Mouse (Mus musculus) MEL (cell line): Measurements from ENCODE around the gene Aatf. TPM values are rescaled to one million over a fixed set of nuclear protein-coding genes. Genes with fewer than 3 reads are reported as not detected.

ENCODE experiments used
- DNase-seq: peaks from one replicate; pipeline ENCODE4 v3.0.0; 2011; ENCODE audit warnings: low read depth, low spot score
- H3K27ac ChIP-seq: 2 replicates; pipeline ENCODE4 v1.5.1; 2012; ENCODE audit warnings: low read depth, mild to moderate bottlenecking, control low read depth, low read length, moderate library complexity; ENCODE audit not compliant: control insufficient read depth
- H3K27me3 ChIP-seq, 2 experiments: fragments of 150-350 bp in 1 of 2; sonication (generic) in 1 of 2; 2 replicates each; pipeline ENCODE4 v1.6.1; 2012; ENCODE audit warnings: low read length in 2 of 2, mild to moderate bottlenecking in 2 of 2, improper control_type of control experiment in 1 of 2, moderate library complexity in 1 of 2; ENCODE audit not compliant: insufficient read depth in 2 of 2, control insufficient read depth in 1 of 2
- H3K36me3 ChIP-seq, 2 experiments: 2 replicates each; pipeline ENCODE4 v1.6.1; 2012 to 2014; ENCODE audit warnings: low read length in 2 of 2, improper control_type of control experiment in 1 of 2, inconsistent platforms in 1 of 2, mild to moderate bottlenecking in 1 of 2; ENCODE audit not compliant: insufficient read depth in 2 of 2, control insufficient read depth in 1 of 2
- H3K4me1 ChIP-seq, 2 experiments: fragments of 150-350 bp in 1 of 2; sonication (generic) in 1 of 2; 2 replicates each; pipeline ENCODE4 v1.6.1; 2012; ENCODE audit warnings: low read length in 2 of 2, improper control_type of control experiment in 1 of 2, mild to moderate bottlenecking in 1 of 2; ENCODE audit not compliant: insufficient read depth in 2 of 2, control insufficient read depth in 1 of 2
- H3K4me3 ChIP-seq, 2 experiments: fragments of 150-350 bp in 1 of 2; sonication (generic) in 1 of 2; 2 replicates each; pipeline ENCODE4 v1.5.1; 2012; ENCODE audit warnings: low read depth in 2 of 2, low read length in 2 of 2, mild to moderate bottlenecking in 2 of 2, moderate library complexity in 2 of 2, control low read depth in 1 of 2, improper control_type of control experiment in 1 of 2; ENCODE audit not compliant: control insufficient read depth in 1 of 2, insufficient read depth in 1 of 2
- H3K79me2 ChIP-seq: 2 replicates; pipeline ENCODE4 v1.6.1; 2012; ENCODE audit warnings: mild to moderate bottlenecking, low read length, moderate library complexity; ENCODE audit not compliant: control insufficient read depth, poor library complexity, insufficient read depth
- H3K9ac ChIP-seq: 2 replicates; pipeline ENCODE4 v1.6.1; 2012; ENCODE audit warnings: low read depth, mild to moderate bottlenecking, control low read depth, low read length, moderate library complexity; ENCODE audit not compliant: control insufficient read depth, poor library complexity, severe bottlenecking
- H3K9me3 ChIP-seq: fragments of 150-350 bp; sonication (generic); replicated peaks from 2 replicates; pipeline ENCODE4 v1.6.1; 2012; ENCODE audit warnings: mild to moderate bottlenecking, low read length, improper control_type of control experiment, moderate library complexity; ENCODE audit not compliant: insufficient read depth
- BHLHE40 ChIP-seq: IDR thresholded peaks from 2 replicates; pipeline ENCODE4 v1.6.1; 2012; ENCODE audit warnings: low read depth, mild to moderate bottlenecking, inconsistent platforms, low read length, improper control_type of control experiment, borderline replicate concordance
- CHD1 ChIP-seq: IDR thresholded peaks from 2 replicates; pipeline ENCODE4 v1.6.1; 2012; ENCODE audit warnings: low read depth, mild to moderate bottlenecking, inconsistent platforms, low read length, improper control_type of control experiment
- CHD2 ChIP-seq: IDR thresholded peaks from 2 replicates; pipeline ENCODE4 v1.6.1; 2011; ENCODE audit warnings: low read length, improper control_type of control experiment
- CTCF ChIP-seq, 3 experiments: IDR thresholded peaks in 2 of 3; conservative IDR thresholded peaks in 1 of 3; 2 replicates each; pipeline ENCODE4 v1.5.1; 2011 to 2012; ENCODE audit warnings: low read length in 3 of 3, low read depth in 2 of 3, mild to moderate bottlenecking in 2 of 3, improper control_type of control experiment in 1 of 3, inconsistent platforms in 1 of 3, mixed read lengths in 1 of 3, moderate library complexity in 1 of 3; ENCODE audit not compliant: control insufficient read depth in 1 of 3, insufficient read depth in 1 of 3, poor library complexity in 1 of 3, severe bottlenecking in 1 of 3
- E2F4 ChIP-seq: IDR thresholded peaks from 2 replicates; pipeline ENCODE4 v1.6.1; 2011; ENCODE audit warnings: low read depth, low read length, improper control_type of control experiment, borderline replicate concordance
- ETS1 ChIP-seq: IDR thresholded peaks from 2 replicates; pipeline ENCODE4 v1.6.1; 2012; ENCODE audit warnings: low read depth, mild to moderate bottlenecking, inconsistent platforms, low read length, improper control_type of control experiment, moderate library complexity
- GABPA ChIP-seq: IDR thresholded peaks from 2 replicates; pipeline ENCODE4 v1.6.1; 2012; ENCODE audit warnings: low read depth, mild to moderate bottlenecking, inconsistent platforms, low read length, improper control_type of control experiment, moderate library complexity
- GATA1 ChIP-seq: IDR thresholded peaks from 2 replicates; pipeline ENCODE4 v1.6.1; 2011; ENCODE audit warnings: low read depth, low read length, improper control_type of control experiment
- JUND ChIP-seq: IDR thresholded peaks from 2 replicates; pipeline ENCODE4 v1.6.1; 2011; ENCODE audit warnings: low read depth, mild to moderate bottlenecking, improper control_type of control experiment, low read length
- KAT2A ChIP-seq: conservative IDR thresholded peaks from 2 replicates; pipeline ENCODE4 v1.6.1; 2012; ENCODE audit warnings: low read depth, low read length, improper control_type of control experiment, inconsistent platforms
- MAFK ChIP-seq: IDR thresholded peaks from 2 replicates; pipeline ENCODE4 v1.6.1; 2011; ENCODE audit warnings: low read depth, mild to moderate bottlenecking, low read length, improper control_type of control experiment, borderline replicate concordance
- MAZ ChIP-seq: IDR thresholded peaks from 2 replicates; pipeline ENCODE4 v1.6.1; 2012; ENCODE audit warnings: low read depth, mild to moderate bottlenecking, inconsistent platforms, low read length, improper control_type of control experiment
- MEF2A ChIP-seq: IDR thresholded peaks from 2 replicates; pipeline ENCODE4 v1.6.1; 2014; ENCODE audit warnings: low read depth, mild to moderate bottlenecking, inconsistent platforms, low read length, improper control_type of control experiment; ENCODE audit not compliant: poor library complexity, insufficient replicate concordance, severe bottlenecking; ENCODE audit errors: extremely low read depth
- MXI1 ChIP-seq: IDR thresholded peaks from 2 replicates; pipeline ENCODE4 v1.6.1; 2011; ENCODE audit warnings: mild to moderate bottlenecking, low read depth, low read length, improper control_type of control experiment
- NELFE ChIP-seq: IDR thresholded peaks from 2 replicates; pipeline ENCODE4 v1.6.1; 2011; ENCODE audit warnings: low read depth, low read length, improper control_type of control experiment
- POLR2A ChIP-seq, 2 experiments: IDR thresholded peaks; 2 replicates each; pipeline ENCODE4 v1.6.1; 2011 to 2012; ENCODE audit warnings: low read length in 2 of 2, mild to moderate bottlenecking in 2 of 2, control low read depth in 1 of 2, improper control_type of control experiment in 1 of 2, low read depth in 1 of 2, moderate library complexity in 1 of 2; ENCODE audit not compliant: control insufficient read depth in 1 of 2, insufficient read depth in 1 of 2, poor library complexity in 1 of 2
- POLR2AphosphoS2 ChIP-seq: IDR thresholded peaks from 2 replicates; pipeline ENCODE4 v1.6.1; 2011; ENCODE audit warnings: low read length, improper control_type of control experiment
- SIN3A ChIP-seq: IDR thresholded peaks from 2 replicates; pipeline ENCODE4 v1.6.1; 2012; ENCODE audit warnings: low read length, improper control_type of control experiment, inconsistent platforms
- TAL1 ChIP-seq: IDR thresholded peaks from 2 replicates; pipeline ENCODE4 v1.6.1; 2012; ENCODE audit warnings: mild to moderate bottlenecking, inconsistent platforms, low read length, moderate library complexity, mixed read lengths
- TBP ChIP-seq: IDR thresholded peaks from 2 replicates; pipeline ENCODE4 v1.8.0; 2011; ENCODE audit warnings: low read depth, low read length, improper control_type of control experiment
- TCF12 ChIP-seq: IDR thresholded peaks from 2 replicates; pipeline ENCODE4 v1.6.1; 2014; ENCODE audit warnings: low read depth, mild to moderate bottlenecking, inconsistent platforms, low read length, improper control_type of control experiment, moderate library complexity
- UBTF ChIP-seq: IDR thresholded peaks from 2 replicates; pipeline ENCODE4 v1.6.1; 2012; ENCODE audit warnings: low read depth, mild to moderate bottlenecking, inconsistent platforms, low read length, improper control_type of control experiment, moderate library complexity, borderline replicate concordance; ENCODE audit not compliant: insufficient read depth
- USF1 ChIP-seq: IDR thresholded peaks from 2 replicates; pipeline ENCODE4 v1.6.1; 2014; ENCODE audit warnings: low read depth, mild to moderate bottlenecking, inconsistent platforms, low read length, improper control_type of control experiment, moderate library complexity
- USF2 ChIP-seq, 2 experiments: IDR thresholded peaks; 2 replicates each; pipeline ENCODE4 v1.6.1; 2011 to 2012; ENCODE audit warnings: improper control_type of control experiment in 2 of 2, low read length in 2 of 2, borderline replicate concordance in 1 of 2, inconsistent platforms in 1 of 2, low read depth in 1 of 2, mild to moderate bottlenecking in 1 of 2; ENCODE audit not compliant: insufficient read depth in 1 of 2
- ZC3H11A ChIP-seq: IDR thresholded peaks from 2 replicates; pipeline ENCODE4 v1.6.1; 2012; ENCODE audit warnings: low read depth, mild to moderate bottlenecking, inconsistent platforms, low read length, improper control_type of control experiment
- ZKSCAN1 ChIP-seq: IDR thresholded peaks from 2 replicates; pipeline ENCODE4 v1.6.1; 2012; ENCODE audit warnings: low read depth, mild to moderate bottlenecking, inconsistent platforms, low read length, improper control_type of control experiment, moderate library complexity
- polyA plus RNA-seq, 2 experiments: library from polyadenylated mRNA; stranded (reverse) in 1 of 2; unstranded in 1 of 2; fragments of >175 nt in 1 of 2; fragments of >200 nt in 1 of 2; gene quantifications; 2 replicates each; pipeline versions ENCODE4 v1.2.1 to v1.2.4; 2012; ENCODE audit warnings: low replicate concordance in 2 of 2, low read depth in 1 of 2; ENCODE audit not compliant: insufficient read length in 2 of 2, insufficient read depth in 1 of 2, missing spikeins in 1 of 2
- total RNA-seq: library from RNA; depleted of rRNA; stranded (reverse); fragments of 300-350 nt; gene quantifications from 2 replicates; pipeline ENCODE4 v1.2.3, GENCODE M21; 2012

Gene Aatf
- total and polyA plus RNA-seq, 3 experiments, result 187 to 243 TPM; not detected in 1

- peaks cover 0 to 47% of the 10 kb centered on the region in 2 experiments; a peak in 2 of 4 replicates for H3K36me3 ChIP-seq
- H3K27ac ChIP-seq, result no peak overlapping the region
- H3K9ac ChIP-seq, result no peak overlapping the region
- no peaks in the 10 kb centered on the region for H3K9me3 ChIP-seq
- DNase-seq, result no peak
- H3K27me3 ChIP-seq, result no peaks in the 10 kb centered on the region
- no peak overlapping the region for H3K4me3 ChIP-seq
- H3K4me1 ChIP-seq, result no peaks in the 10 kb centered on the region
- no peak for TF ChIP-seq GABPA
- TF ChIP-seq MAFK, result no peak
- H3K79me2 ChIP-seq, result no peaks in the 10 kb centered on the region
These were observed 78.4 kb downstream of the Aatf start for GRCm38 (mm10) chr11:84434879-84435278.

- Histone ChIP-seq H3K27ac (no peak overlapping the region), H3K9me3 (no peaks in the 10 kb centered on the region), H3K27me3 (no peaks in the 10 kb centered on the region), H3K9ac (no peak overlapping the region), H3K79me2 (no peaks in the 10 kb centered on the region), H3K4me1 (no peaks in the 10 kb centered on the region), H3K36me3 (peaks cover 0 to 23% of the 10 kb centered on the region in 2 experiments; a peak in 2 of 4 replicates), H3K4me3 (no peak overlapping the region)
- DNase-seq, result no peak
- no peak for TF ChIP-seq SIN3A
- TF ChIP-seq GABPA, result no peak
- TF ChIP-seq ZC3H11A, result no peak
- TF ChIP-seq E2F4, result no peak
- no peak for TF ChIP-seq TCF12
- no peak for TF ChIP-seq MAZ
- TF ChIP-seq POLR2AphosphoS2, result no peak
- TF ChIP-seq ZKSCAN1, result no peak
These were observed 83.0 kb downstream of the Aatf start for GRCm38 (mm10) chr11:84430336-84430735.

- H3K27ac ChIP-seq, result no peak overlapping the region
- peaks cover 0 to 23% of the 10 kb centered on the region in 2 experiments; a peak in 2 of 4 replicates for H3K36me3 ChIP-seq
- no peaks in the 10 kb centered on the region for H3K9me3 ChIP-seq
- DNase-seq, result peak; percentile 82
- H3K79me2 ChIP-seq, result no peaks in the 10 kb centered on the region
- no peak overlapping the region for H3K4me3 ChIP-seq
- no peaks in the 10 kb centered on the region for H3K27me3 ChIP-seq
- H3K4me1 ChIP-seq, result no peaks in the 10 kb centered on the region
- H3K9ac ChIP-seq, result no peak overlapping the region
- TF ChIP-seq TAL1, result no peak
- no peak for TF ChIP-seq POLR2AphosphoS2
- no peak for TF ChIP-seq MEF2A
- TF ChIP-seq TBP, result 0 out of 2 replicates have a peak, but pooled peaks have one; percentile 35
- no peak for TF ChIP-seq MXI1
- no peak for TF ChIP-seq JUND
- no peak for TF ChIP-seq CHD2
- peak; percentile 57 to 92 (median 88) for TF ChIP-seq CTCF (IDR thresholded peaks at IDR 0.05 in 2 of 3, conservative IDR thresholded peaks at IDR 0.05 in 1 of 3; ENCODE audit: control insufficient read depth in 1 of 3, insufficient read depth in 1 of 3, low read depth in 2 of 3, low read length in 3 of 3, poor library complexity in 1 of 3, severe bottlenecking in 1 of 3)
- TF ChIP-seq NELFE, result no peak
- TF ChIP-seq E2F4, result no peak
- TF ChIP-seq SIN3A, result peak; percentile 41; the same call in 1 of the 2 replicates
- no peak for TF ChIP-seq GABPA
- no peak for TF ChIP-seq UBTF
- TF ChIP-seq MAZ, result peak; percentile 42; the same call in 1 of the 2 replicates
- TF ChIP-seq BHLHE40, result no peak
- no peak for TF ChIP-seq POLR2A (IDR thresholded peaks at IDR 0.05; ENCODE audit: control insufficient read depth in 1 of 2, insufficient read depth in 1 of 2, low read depth in 1 of 2, low read length in 2 of 2, poor library complexity in 1 of 2)
- no peak for TF ChIP-seq USF2 (IDR thresholded peaks at IDR 0.05; ENCODE audit: borderline replicate concordance in 1 of 2, insufficient read depth in 1 of 2, low read depth in 1 of 2, low read length in 2 of 2)
- TF ChIP-seq USF1, result no peak
- TF ChIP-seq GATA1, result no peak
- no peak for TF ChIP-seq KAT2A
- no peak for TF ChIP-seq ETS1
- TF ChIP-seq ZC3H11A, result peak; percentile 88
- TF ChIP-seq CHD1, result no peak
These were observed 83.7 kb downstream of the Aatf start for GRCm38 (mm10) chr11:84429581-84429980.
